ENCODE assay signal across 17 mouse cellular contexts in genomic region chr4:87737201-87737806, GRCm38 (mm10).
DNase-seq lines count a peak whose midpoint lies in the region; ATAC-seq and TF ChIP-seq lines count a peak whose summit lies in the region.
"Had no signal": no experiment of that assay in that cellular context is flagged by ENCODE, and none has a peak within 500 bp of the region (broad histone marks: within the 10 kb centered on the region; RNA-seq: fewer than 3 reads in every experiment).

No protein-coding gene starts in this region.

- no peak overlapping the region for H3K4me3 ChIP-seq in heart, embryonic 11.5 days (ENCODE audit: low read depth, low read length)
- H3K4me3 ChIP-seq in lung, postnatal 0 days (ENCODE audit: low read depth, low read length) = no peak overlapping the region
- H3K4me3 ChIP-seq: erythroblast, embryonic 14.5 days; hindbrain, embryonic 12.5 days; limb, embryonic 13.5 days; myocyte had no signal

- no peak overlapping the region for H3K27ac ChIP-seq in heart, embryonic 11.5 days (ENCODE audit: low read depth, low read length)
- H3K27ac ChIP-seq in lung, postnatal 0 days (ENCODE audit: low read length) = no peak overlapping the region
- H3K27ac ChIP-seq: hindbrain, embryonic 12.5 days; limb, embryonic 13.5 days had no signal

- H3K9ac ChIP-seq in heart, embryonic 11.5 days (ENCODE audit: low read depth, low read length) = no peak overlapping the region
- no peak overlapping the region for H3K9ac ChIP-seq in lung, postnatal 0 days (replicated peaks; ENCODE audit: low read depth)
- H3K9ac ChIP-seq: hindbrain, embryonic 12.5 days; limb, embryonic 13.5 days had no signal

- H3K27me3 ChIP-seq in heart, embryonic 11.5 days (ENCODE audit: control insufficient read depth, insufficient read depth, low read length) = no peaks in the 10 kb centered on the region
- H3K27me3 ChIP-seq in lung, postnatal 0 days (replicated peaks; ENCODE audit: insufficient read depth, low read length) = no peaks in the 10 kb centered on the region
- H3K27me3 ChIP-seq: hindbrain, embryonic 12.5 days; Patski had no signal

- H3K4me2 ChIP-seq in heart, embryonic 11.5 days = no peak overlapping the region
- no peak overlapping the region for H3K4me2 ChIP-seq in lung, postnatal 0 days (replicated peaks; ENCODE audit: low read depth, low read length)
- H3K4me2 ChIP-seq: hindbrain, embryonic 12.5 days; limb, embryonic 13.5 days; midbrain, embryonic 11.5 days had no signal

- no peak for ATAC-seq in heart, embryonic 11.5 days (replicated peaks; ENCODE audit: insufficient number of reproducible peaks, low FRiP score, low TSS enrichment)
- peak; percentile 76 for ATAC-seq in lung, postnatal 0 days
- ATAC-seq: intestine, postnatal 0 days; Patski had no signal

- no peaks in the 10 kb centered on the region for H3K4me1 ChIP-seq in heart, embryonic 11.5 days (ENCODE audit: control insufficient read depth, insufficient read depth, low read length)
- H3K4me1 ChIP-seq in lung, postnatal 0 days (ENCODE audit: insufficient read depth, low read depth, low read length) = peaks cover 4% of the 10 kb centered on the region; the same call in 1 of the 2 replicates

- no peak for TF ChIP-seq CTCF in lung, postnatal 0 days (IDR thresholded peaks at IDR 0.05)

- TF ChIP-seq EP300 in lung, postnatal 0 days (IDR thresholded peaks at IDR 0.05) = 0 out of 2 replicates have a peak, but pooled peaks have one; percentile 37

- 82% methylated on average over 6 of the region's 6 CpGs for WGBS in heart, embryonic 11.5 days (ENCODE audit: insufficient replicate concordance)
- WGBS in lung, postnatal 0 days = 54% methylated on average over 6 of the region's 6 CpGs

- no peaks in the 10 kb centered on the region for H3K9me3 ChIP-seq in heart, embryonic 11.5 days (replicated peaks; ENCODE audit: control insufficient read depth, low read length)
- H3K9me3 ChIP-seq in lung, postnatal 0 days (ENCODE audit: low read length) = no peaks in the 10 kb centered on the region
- H3K9me3 ChIP-seq: hindbrain, embryonic 12.5 days; limb, embryonic 13.5 days had no signal

- peak; percentile 35 to 52 for DNase-seq in heart, adult 18-20 months
- DNase-seq in urinary bladder, postnatal 14 days (ENCODE audit: low spot score) = peak; percentile 18
- no peak for DNase-seq in urinary bladder, postnatal 25 days (ENCODE audit: low spot score)
- DNase-seq in lung, postnatal 0 days (ENCODE audit: low spot score) = peak; percentile 42
- DNase-seq in adrenal gland, adult 8-10 months = no peak
- no peak for DNase-seq in retina, embryonic 14.5 days (ENCODE audit: low spot score)
- no peak for DNase-seq in gastrocnemius, adult 8-10 months (ENCODE audit: low spot score in 2 of 2)
- DNase-seq: cerebellum, adult 2 months; right cerebral cortex, postnatal 14 days had no signal

- H3K36me3 ChIP-seq in heart, embryonic 11.5 days (ENCODE audit: control insufficient read depth, insufficient read depth, low read length) = no peaks in the 10 kb centered on the region
- no peaks in the 10 kb centered on the region for H3K36me3 ChIP-seq in lung, postnatal 0 days (ENCODE audit: insufficient read depth, low read length)
- H3K36me3 ChIP-seq: hindbrain, embryonic 12.5 days; limb, embryonic 13.5 days had no signal

Comparison
In these comparisons a context has a peak if more than half of its experiments do, and no peak if none do; other contexts are left out.
1. DNase-seq: peak in heart, adult 18-20 months (2 of 2), urinary bladder, postnatal 14 days (single experiment) and lung, postnatal 0 days (single experiment); none in urinary bladder, postnatal 25 days (single experiment), adrenal gland, adult 8-10 months (single experiment), retina, embryonic 14.5 days (single experiment) and gastrocnemius, adult 8-10 months (0 of 2).